Mouse (Mus musculus) Muller cell, postnatal 12 days (primary cell): ENCODE results near the gene Kdm4c.
"Not testable (repeated sequence)": the region's sequence is repeated elsewhere in the genome, so short reads cannot be mapped to it uniquely, and the experiment has no call there.

ENCODE experiments used
- DNase-seq: peaks from one replicate; pipeline ENCODE4 v3.0.0-alpha.2; 2015; ENCODE audit errors: inconsistent ontology term

The Kdm4c gene

GRCm38 (mm10) chr4:74242176-74242575 lies at the start of gene Kdm4c:
TSS of gene Kdm4c (plus strand) at chr4:74242497.
- DNase-seq = no peak

GRCm38 (mm10) chr4:74201281-74201811 lies 41.0 kb upstream of the Kdm4c start:
- DNase-seq = no peak

- DNase-seq = not testable (repeated sequence)
Observed at GRCm38 (mm10) chr4:74221780-74222179, 20.5 kb upstream of the Kdm4c start.

- peak; percentile 5 for DNase-seq
Observed at GRCm38 (mm10) chr4:74222360-74222759, 19.9 kb upstream of the Kdm4c start.

- DNase-seq = no peak
Observed at GRCm38 (mm10) chr4:74224210-74224609, 18.1 kb upstream of the Kdm4c start.

- DNase-seq = peak; percentile 1
Observed at GRCm38 (mm10) chr4:74230994-74231393, 11.3 kb upstream of the Kdm4c start.

GRCm38 (mm10) chr4:74231405-74231804 lies 10.9 kb upstream of the Kdm4c start:
- peak; percentile 9 for DNase-seq

GRCm38 (mm10) chr4:74233534-74233933 lies 8.8 kb upstream of the Kdm4c start:
- DNase-seq = no peak

GRCm38 (mm10) chr4:74251348-74252244 lies 9.3 kb downstream of the Kdm4c start:
- DNase-seq = peak; percentile 99

GRCm38 (mm10) chr4:74252245-74253105 lies 10.2 kb downstream of the Kdm4c start:
- DNase-seq = no peak

GRCm38 (mm10) chr4:74257882-74258281 lies 15.6 kb downstream of the Kdm4c start:
- DNase-seq = no peak

- DNase-seq = no peak
Observed at GRCm38 (mm10) chr4:74258538-74258937, 16.2 kb downstream of the Kdm4c start.

- DNase-seq = peak; percentile 16
Observed at GRCm38 (mm10) chr4:74259331-74259730, 17.0 kb downstream of the Kdm4c start.

- DNase-seq = no peak
Observed at GRCm38 (mm10) chr4:74261879-74262278, 19.6 kb downstream of the Kdm4c start.

- DNase-seq = no peak
Observed at GRCm38 (mm10) chr4:74264428-74264955, 22.2 kb downstream of the Kdm4c start.

GRCm38 (mm10) chr4:74271180-74271579 lies 28.9 kb downstream of the Kdm4c start:
- DNase-seq = no peak

- no peak for DNase-seq
Observed at GRCm38 (mm10) chr4:74277486-74277885, 35.2 kb downstream of the Kdm4c start.

GRCm38 (mm10) chr4:74280170-74280569 lies 37.9 kb downstream of the Kdm4c start:
- no peak for DNase-seq

- no peak for DNase-seq
Observed at GRCm38 (mm10) chr4:74287851-74288250, 45.6 kb downstream of the Kdm4c start.

- no peak for DNase-seq
Observed at GRCm38 (mm10) chr4:74294726-74295125, 52.4 kb downstream of the Kdm4c start.

- DNase-seq = no peak
Observed at GRCm38 (mm10) chr4:74305315-74306105, 63.2 kb downstream of the Kdm4c start.
